Mouse (Mus musculus): Measurements from ENCODE around the gene Srpk1. TPM values are rescaled to one million over a fixed set of nuclear protein-coding genes. Genes with fewer than 3 reads are reported as not detected.
A peak's percentile ranks its signal among the peaks of the same experiment; 100 is the strongest.

The Srpk1 gene
- 45.9 and 47.5 TPM in 2 replicates for polyA plus RNA-seq (2012; rRNA removed)

- WGBS = under 1% methylated on average over 53 of the region's 53 CpGs
- no peaks in the 10 kb centered on the region for H3K27me3 ChIP-seq (ENCODE audit: control insufficient read depth, insufficient read depth, low read length)
- peak within 1 kb of the TSS; percentile 93 for H3K4me3 ChIP-seq (replicated peaks; ENCODE audit: insufficient read depth, low read depth, low read length)
- H3K4me1 ChIP-seq (ENCODE audit: control insufficient read depth, insufficient read depth, low read length) = peaks cover 7% of the 10 kb centered on the region
- 0 out of 2 replicates have a peak within 1 kb of the TSS, but pooled peaks have one; percentile 17 for H3K27ac ChIP-seq (ENCODE audit: insufficient read depth, low read length)
- DNase-seq = peak; percentile 92 to 93
- TF ChIP-seq POLR2A (IDR thresholded peaks at IDR 0.05; ENCODE audit: borderline replicate concordance, insufficient read depth, low read length) (peak; percentile 85), CTCF (IDR thresholded peaks at IDR 0.05; ENCODE audit: borderline replicate concordance, insufficient read depth, low read depth, low read length) (no peak)
Observed at GRCm38 (mm10) chr17:28622300-28622759, at the start of gene Srpk1. TSS of gene Srpk1 (minus strand) at chr17:28622709.

DNA sequence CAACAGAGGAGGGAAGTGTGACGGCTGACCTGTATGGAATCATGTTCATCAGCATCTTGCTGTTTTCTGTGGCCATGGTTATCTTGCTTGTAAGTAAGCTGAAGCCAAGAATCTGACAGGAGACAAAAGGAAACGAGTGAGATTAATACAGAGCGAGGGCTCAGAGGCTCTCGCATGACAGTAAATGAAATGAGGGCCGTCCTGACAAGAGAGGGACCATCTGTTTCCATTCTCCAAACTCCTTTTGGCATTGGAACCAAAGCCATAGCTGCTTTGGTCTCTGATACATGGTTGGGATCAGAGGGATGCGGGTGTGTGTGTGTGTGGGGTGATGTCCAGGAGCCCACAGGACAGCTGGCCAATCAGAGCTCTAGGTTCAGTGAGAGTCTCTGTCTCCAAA, 37.1 kb upstream of the Srpk1 start:
- no peak overlapping the region for H3K4me3 ChIP-seq (replicated peaks; ENCODE audit: insufficient read depth, low read depth, low read length)
- no peaks in the 10 kb centered on the region for H3K27me3 ChIP-seq (ENCODE audit: control insufficient read depth, insufficient read depth, low read length)
- no peak for TF ChIP-seq CTCF (IDR thresholded peaks at IDR 0.05; ENCODE audit: borderline replicate concordance, insufficient read depth, low read depth, low read length)
- TF ChIP-seq POLR2A (IDR thresholded peaks at IDR 0.05; ENCODE audit: borderline replicate concordance, insufficient read depth, low read length) = no peak
- DNase-seq = no peak
- 38% methylated on average over 6 of the region's 6 CpGs for WGBS
- no peak overlapping the region for H3K27ac ChIP-seq (ENCODE audit: insufficient read depth, low read length)
- H3K4me1 ChIP-seq (ENCODE audit: control insufficient read depth, insufficient read depth, low read length) = no peaks in the 10 kb centered on the region

DNA sequence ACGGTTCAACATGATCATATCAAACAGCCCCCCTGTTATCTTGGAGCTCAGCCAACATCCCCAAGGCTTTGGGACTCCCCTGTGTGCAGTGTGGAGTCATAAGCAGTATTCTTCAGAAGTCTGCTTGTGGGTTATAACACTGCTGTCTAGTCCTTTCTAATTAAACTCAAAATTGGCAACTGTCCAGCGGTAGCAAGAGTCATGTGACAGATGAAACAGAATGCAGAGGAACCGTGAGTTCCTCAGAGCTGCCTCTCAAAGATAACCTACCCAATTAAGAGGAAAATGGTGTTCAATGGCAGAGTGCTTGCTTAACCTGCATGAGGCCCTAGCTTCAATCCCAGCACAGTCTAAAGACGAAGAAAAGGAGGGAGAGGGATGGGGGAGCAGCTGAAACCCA, 35.4 kb upstream of the Srpk1 start:
- Histone ChIP-seq H3K27me3 (ENCODE audit: control insufficient read depth, insufficient read depth, low read length) (no peaks in the 10 kb centered on the region), H3K27ac (ENCODE audit: insufficient read depth, low read length) (no peak overlapping the region), H3K4me3 (replicated peaks; ENCODE audit: insufficient read depth, low read depth, low read length) (no peak overlapping the region), H3K4me1 (ENCODE audit: control insufficient read depth, insufficient read depth, low read length) (no peaks in the 10 kb centered on the region)
- 25% methylated on average over 4 of the region's 4 CpGs for WGBS
- TF ChIP-seq POLR2A (IDR thresholded peaks at IDR 0.05; ENCODE audit: borderline replicate concordance, insufficient read depth, low read length) (no peak), CTCF (IDR thresholded peaks at IDR 0.05; ENCODE audit: borderline replicate concordance, insufficient read depth, low read depth, low read length) (no peak)
- no peak for DNase-seq

GRCm38 (mm10) chr17:28650268-28650667, 27.8 kb upstream of the Srpk1 start:
- Histone ChIP-seq H3K4me1 (ENCODE audit: control insufficient read depth, insufficient read depth, low read length) (no peaks in the 10 kb centered on the region), H3K27ac (ENCODE audit: insufficient read depth, low read length) (no peak overlapping the region), H3K4me3 (replicated peaks; ENCODE audit: insufficient read depth, low read depth, low read length) (no peak overlapping the region), H3K27me3 (ENCODE audit: control insufficient read depth, insufficient read depth, low read length) (no peaks in the 10 kb centered on the region)
- 61% methylated on average over 3 of the region's 3 CpGs for WGBS
- no peak for DNase-seq
- TF ChIP-seq CTCF (IDR thresholded peaks at IDR 0.05; ENCODE audit: borderline replicate concordance, insufficient read depth, low read depth, low read length) = no peak
- TF ChIP-seq POLR2A (IDR thresholded peaks at IDR 0.05; ENCODE audit: borderline replicate concordance, insufficient read depth, low read length) = no peak

DNA sequence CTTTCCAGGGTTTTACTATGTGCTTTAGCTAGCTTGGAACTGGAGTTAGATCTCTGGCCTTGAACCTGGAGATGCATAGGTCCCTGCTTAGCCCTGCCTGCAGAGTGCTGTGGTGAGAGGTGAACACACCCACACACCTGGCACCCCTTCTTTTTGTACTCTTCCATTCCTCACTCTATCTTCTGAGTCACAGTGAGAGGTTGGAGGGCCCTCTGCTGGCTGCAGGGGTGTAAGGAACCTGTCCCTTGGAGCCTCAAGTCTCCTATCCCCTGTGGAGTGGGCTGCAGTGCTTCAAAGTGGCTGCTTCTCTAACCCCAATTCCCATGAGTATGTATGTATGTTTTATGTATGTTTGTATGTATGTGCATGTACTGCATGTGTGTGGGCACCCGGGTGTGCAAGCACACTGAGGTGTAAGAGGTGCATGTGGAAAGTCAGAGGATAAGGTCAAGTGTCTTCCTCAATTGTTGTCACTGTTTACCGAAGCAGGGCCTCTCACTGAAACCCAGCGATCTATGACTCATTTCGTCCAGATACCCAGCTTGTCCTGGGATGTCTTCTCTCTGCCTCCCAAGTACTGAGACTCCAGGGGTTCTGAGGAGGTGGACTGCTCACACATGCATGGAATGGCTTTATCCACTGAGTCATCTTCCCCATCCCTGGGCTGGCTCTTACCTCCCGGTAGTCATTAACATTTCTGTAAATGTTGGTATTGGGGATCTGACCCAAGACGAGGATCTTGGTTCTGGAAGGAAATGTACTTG, 26.3 kb upstream of the Srpk1 start:
- DNase-seq = peak; percentile 20 to 31
- no peak overlapping the region for H3K27ac ChIP-seq (ENCODE audit: insufficient read depth, low read length)
- no peak overlapping the region for H3K4me3 ChIP-seq (replicated peaks; ENCODE audit: insufficient read depth, low read depth, low read length)
- 62% methylated on average over 6 of the region's 6 CpGs for WGBS
- no peaks in the 10 kb centered on the region for H3K4me1 ChIP-seq (ENCODE audit: control insufficient read depth, insufficient read depth, low read length)
- no peaks in the 10 kb centered on the region for H3K27me3 ChIP-seq (ENCODE audit: control insufficient read depth, insufficient read depth, low read length)
- TF ChIP-seq POLR2A (IDR thresholded peaks at IDR 0.05; ENCODE audit: borderline replicate concordance, insufficient read depth, low read length) (no peak), CTCF (IDR thresholded peaks at IDR 0.05; ENCODE audit: borderline replicate concordance, insufficient read depth, low read depth, low read length) (peak; percentile 66)

- Histone ChIP-seq H3K4me3 (replicated peaks; ENCODE audit: insufficient read depth, low read depth, low read length) (no peak overlapping the region), H3K4me1 (ENCODE audit: control insufficient read depth, insufficient read depth, low read length) (no peaks in the 10 kb centered on the region), H3K27ac (ENCODE audit: insufficient read depth, low read length) (no peak overlapping the region), H3K27me3 (ENCODE audit: control insufficient read depth, insufficient read depth, low read length) (no peaks in the 10 kb centered on the region)
- DNase-seq = no peak
- TF ChIP-seq CTCF (IDR thresholded peaks at IDR 0.05; ENCODE audit: borderline replicate concordance, insufficient read depth, low read depth, low read length) (no peak), POLR2A (IDR thresholded peaks at IDR 0.05; ENCODE audit: borderline replicate concordance, insufficient read depth, low read length) (no peak)
- WGBS = 82% methylated on average over 3 of the region's 3 CpGs
Observed at GRCm38 (mm10) chr17:28646221-28646620, 23.7 kb upstream of the Srpk1 start.

DNA sequence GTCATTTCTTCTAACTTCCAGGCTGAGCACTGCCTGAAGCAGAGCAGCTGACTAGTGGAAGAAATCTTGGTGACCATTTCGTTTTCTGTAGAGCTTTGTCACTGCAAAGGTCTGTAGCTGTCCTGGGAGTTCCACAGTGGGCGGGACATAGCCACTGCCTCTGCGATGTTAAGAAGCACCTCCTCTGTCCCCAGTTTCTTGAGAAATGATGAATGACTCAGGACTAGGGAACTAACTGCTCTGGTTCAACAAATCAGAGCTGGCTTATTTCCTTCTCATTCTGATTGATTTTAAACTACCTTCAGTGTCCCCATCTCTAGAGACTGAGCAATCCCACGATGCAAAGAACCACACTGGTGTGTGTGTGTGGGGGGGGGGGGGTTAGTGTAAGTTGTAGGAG, 21.6 kb upstream of the Srpk1 start:
- H3K4me1 ChIP-seq (ENCODE audit: control insufficient read depth, insufficient read depth, low read length) = no peaks in the 10 kb centered on the region
- H3K4me3 ChIP-seq (replicated peaks; ENCODE audit: insufficient read depth, low read depth, low read length) = no peak overlapping the region
- DNase-seq = no peak
- no peak for TF ChIP-seq POLR2A (IDR thresholded peaks at IDR 0.05; ENCODE audit: borderline replicate concordance, insufficient read depth, low read length)
- TF ChIP-seq CTCF (IDR thresholded peaks at IDR 0.05; ENCODE audit: borderline replicate concordance, insufficient read depth, low read depth, low read length) = no peak
- no peaks in the 10 kb centered on the region for H3K27me3 ChIP-seq (ENCODE audit: control insufficient read depth, insufficient read depth, low read length)
- 52% methylated on average over 4 of the region's 4 CpGs for WGBS
- H3K27ac ChIP-seq (ENCODE audit: insufficient read depth, low read length) = no peak overlapping the region

- no peak for DNase-seq
- TF ChIP-seq CTCF (IDR thresholded peaks at IDR 0.05; ENCODE audit: borderline replicate concordance, insufficient read depth, low read depth, low read length) (no peak), POLR2A (IDR thresholded peaks at IDR 0.05; ENCODE audit: borderline replicate concordance, insufficient read depth, low read length) (no peak)
- Histone ChIP-seq H3K4me1 (ENCODE audit: control insufficient read depth, insufficient read depth, low read length) (no peaks in the 10 kb centered on the region), H3K27ac (ENCODE audit: insufficient read depth, low read length) (no peak overlapping the region), H3K4me3 (replicated peaks; ENCODE audit: insufficient read depth, low read depth, low read length) (no peak overlapping the region), H3K27me3 (ENCODE audit: control insufficient read depth, insufficient read depth, low read length) (no peaks in the 10 kb centered on the region)
- 33% methylated on average over 3 of the region's 3 CpGs for WGBS
Observed at GRCm38 (mm10) chr17:28643697-28644096, 21.2 kb upstream of the Srpk1 start.
